8 mouse cellular contexts compared by ENCODE assay signal in the genomic region with DNA sequence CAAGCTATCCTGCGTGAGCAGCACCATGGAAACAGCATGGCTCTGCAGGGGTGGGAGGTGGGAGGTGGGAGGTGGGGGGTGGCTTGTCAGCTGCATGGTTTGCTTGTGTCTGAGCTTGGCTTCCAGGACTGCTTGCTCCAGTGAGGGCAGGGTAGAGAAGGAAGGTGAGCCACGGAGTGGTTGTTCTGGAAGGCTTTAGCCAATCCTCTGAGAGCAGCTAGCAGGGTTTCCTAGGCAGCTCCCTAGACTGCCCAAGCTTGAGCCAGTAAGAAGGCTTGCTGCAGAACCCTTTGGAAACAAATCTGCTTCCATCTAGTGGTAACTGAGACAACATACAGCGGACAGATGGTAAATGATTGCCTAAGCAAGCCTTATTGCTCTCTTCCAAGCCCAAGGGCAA.
DNase-seq lines count a peak whose midpoint lies in the region; ATAC-seq and TF ChIP-seq lines count a peak whose summit lies in the region.

No protein-coding gene starts in this region.

- 0 out of 2 replicates have a peak overlapping the region, but pooled peaks have one; percentile 9 for H3K4me2 ChIP-seq in midbrain, embryonic 14.5 days (ENCODE audit: low read length)
- H3K4me2 ChIP-seq in stomach, postnatal 0 days (replicated peaks; ENCODE audit: low read depth): no peak overlapping the region

- ATAC-seq in midbrain, embryonic 14.5 days (ENCODE audit: low FRiP score, low TSS enrichment): peak; percentile 93
- ATAC-seq in stomach, postnatal 0 days (ENCODE audit: low FRiP score, low TSS enrichment): peak; percentile 93
- ATAC-seq in CD4-positive, CD25-positive, alpha-beta regulatory T cell, adult 4 months: no peak

- peak; percentile 42 for DNase-seq in adrenal gland, postnatal 10 days
- peak; percentile 82 for DNase-seq in embryo, embryonic 11 days
- DNase-seq in heart, embryonic 10.5 days (ENCODE audit: low spot score): peak; percentile 81
- DNase-seq in kidney, adult 9 months: peak; percentile 85
- DNase-seq in limb, embryonic 10.5 days (ENCODE audit: low spot score): peak; percentile 41
- peak; percentile 86 for DNase-seq in midbrain, embryonic 14.5 days
- DNase-seq in stomach, postnatal 0 days (ENCODE audit: low spot score): peak; percentile 26

- no peaks in the 10 kb centered on the region for H3K9me3 ChIP-seq in heart, embryonic 10.5 days
- no peaks in the 10 kb centered on the region for H3K9me3 ChIP-seq in limb, embryonic 10.5 days (replicated peaks)
- H3K9me3 ChIP-seq in midbrain, embryonic 14.5 days (ENCODE audit: control insufficient read depth, low read length): no peaks in the 10 kb centered on the region
- H3K9me3 ChIP-seq in stomach, postnatal 0 days (ENCODE audit: control insufficient read depth, low read length): no peaks in the 10 kb centered on the region

- no peak for TF ChIP-seq EP300 in stomach, postnatal 0 days (optimal IDR thresholded peaks at IDR 0.05)

- no peaks in the 10 kb centered on the region for H3K36me3 ChIP-seq in heart, embryonic 10.5 days
- H3K36me3 ChIP-seq in limb, embryonic 10.5 days: no peaks in the 10 kb centered on the region
- no peaks in the 10 kb centered on the region for H3K36me3 ChIP-seq in midbrain, embryonic 14.5 days (ENCODE audit: control insufficient read depth, insufficient read depth, low read length)
- no peaks in the 10 kb centered on the region for H3K36me3 ChIP-seq in stomach, postnatal 0 days (ENCODE audit: control insufficient read depth, insufficient read depth, low read length)

- H3K9ac ChIP-seq in midbrain, embryonic 14.5 days (replicated peaks; ENCODE audit: low read length): no peak overlapping the region
- H3K9ac ChIP-seq in stomach, postnatal 0 days (ENCODE audit: low read length): no peak overlapping the region

- peak; percentile 91 for TF ChIP-seq CTCF in stomach, postnatal 0 days (IDR thresholded peaks at IDR 0.05; ENCODE audit: low read depth)

- no peak overlapping the region for H3K4me3 ChIP-seq in heart, embryonic 10.5 days
- H3K4me3 ChIP-seq in limb, embryonic 10.5 days: no peak overlapping the region
- no peak overlapping the region for H3K4me3 ChIP-seq in midbrain, embryonic 14.5 days (replicated peaks; ENCODE audit: low read depth, low read length)
- no peak overlapping the region for H3K4me3 ChIP-seq in stomach, postnatal 0 days (ENCODE audit: low read depth, low read length)

- no peak overlapping the region for H3K27ac ChIP-seq in heart, embryonic 10.5 days
- H3K27ac ChIP-seq in limb, embryonic 10.5 days: no peak overlapping the region
- no peak overlapping the region for H3K27ac ChIP-seq in midbrain, embryonic 14.5 days (replicated peaks; ENCODE audit: low read depth, low read length)
- no peak overlapping the region for H3K27ac ChIP-seq in stomach, postnatal 0 days (replicated peaks)

- H3K27me3 ChIP-seq in heart, embryonic 10.5 days (ENCODE audit: insufficient read depth, poor library complexity, severe bottlenecking): no peaks in the 10 kb centered on the region
- no peaks in the 10 kb centered on the region for H3K27me3 ChIP-seq in limb, embryonic 10.5 days (ENCODE audit: low read depth, poor library complexity, severe bottlenecking)
- no peaks in the 10 kb centered on the region for H3K27me3 ChIP-seq in midbrain, embryonic 14.5 days (ENCODE audit: control insufficient read depth, insufficient read depth, low read length)
- no peaks in the 10 kb centered on the region for H3K27me3 ChIP-seq in stomach, postnatal 0 days (ENCODE audit: control insufficient read depth, insufficient read depth, low read length)

- H3K4me1 ChIP-seq in heart, embryonic 10.5 days: peaks cover 3% of the 10 kb centered on the region; the same call in 1 of the 2 replicates
- H3K4me1 ChIP-seq in limb, embryonic 10.5 days: peaks cover 6% of the 10 kb centered on the region
- 0 out of 2 replicates have a peak, but pooled peaks cover 4% of the 10 kb centered on the region for H3K4me1 ChIP-seq in midbrain, embryonic 14.5 days (ENCODE audit: control insufficient read depth, insufficient read depth, low read length)
- no peaks in the 10 kb centered on the region for H3K4me1 ChIP-seq in stomach, postnatal 0 days (replicated peaks; ENCODE audit: control insufficient read depth, insufficient read depth)

- 9% methylated on average over 3 of the region's 3 CpGs for WGBS in heart, embryonic 10.5 days
- 9% methylated on average over 3 of the region's 3 CpGs for WGBS in limb, embryonic 10.5 days
- 10% methylated on average over 3 of the region's 3 CpGs for WGBS in midbrain, embryonic 14.5 days
- 9% methylated on average over 3 of the region's 3 CpGs for WGBS in stomach, postnatal 0 days

Comparison
In these comparisons a context has a peak if more than half of its experiments do, and no peak if none do; other contexts are left out.
1. DNase-seq: peak in every context shown above with its lines; median percentile 86 in midbrain, embryonic 14.5 days; 85 in kidney, adult 9 months; 82 in embryo, embryonic 11 days; 81 in heart, embryonic 10.5 days; 42 in adrenal gland, postnatal 10 days; 41 in limb, embryonic 10.5 days; 26 in stomach, postnatal 0 days.